Mouse (Mus musculus): ENCODE measurements at regions not wholly inside any gene's neighbourhood (a gene's known extent, or its start where the extent isn't known, plus 50 kb on each side); places are given as distances from the start of the nearest gene placed in this dataset.

DNA sequence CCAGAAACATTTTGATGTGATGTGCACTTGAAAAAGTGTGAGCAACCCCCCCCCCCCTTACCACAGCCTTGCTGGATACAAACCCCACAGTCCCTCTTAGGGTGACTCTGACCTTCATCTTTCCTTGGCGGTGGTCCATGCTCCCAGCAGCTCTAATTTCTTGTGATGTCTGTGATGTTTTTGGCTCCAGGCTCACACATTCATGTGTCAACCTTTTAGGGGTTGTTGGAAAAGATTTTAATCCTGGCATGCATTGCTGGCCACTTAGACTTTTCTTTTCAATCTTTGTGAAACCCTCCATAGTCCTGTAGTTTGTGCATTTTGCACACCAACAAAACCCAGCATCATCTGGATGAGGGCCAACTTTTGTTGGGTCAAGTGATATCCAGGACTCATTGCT is 134.9 kb upstream of the Igfbp3 start:
- no peak for DNase-seq (ENCODE audit: low spot score)

DNA sequence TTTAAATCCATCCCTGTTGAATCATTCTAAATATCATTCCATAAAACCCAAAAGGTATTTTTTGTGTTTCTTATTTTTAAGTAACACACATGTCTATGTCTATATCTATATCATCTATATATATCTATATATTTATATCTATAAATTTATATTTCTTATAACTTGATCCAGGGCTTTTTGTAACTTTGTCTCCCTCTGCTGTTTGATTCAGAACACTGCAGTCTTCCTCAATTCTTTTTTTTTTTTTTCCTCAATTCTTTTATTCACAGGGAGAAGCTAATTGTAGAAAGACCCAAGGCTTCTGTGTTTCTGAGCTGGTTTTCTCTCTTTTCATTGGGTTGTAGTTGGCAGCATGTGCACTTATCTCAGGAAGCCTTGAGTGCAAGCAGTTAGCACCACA is 124.1 kb upstream of the Igfbp3 start:
- no peak for DNase-seq (ENCODE audit: low spot score)

GRCm38 (mm10) chr11:7317409-7317970 is 103.8 kb upstream of the Igfbp3 start:
- no peak for DNase-seq (ENCODE audit: low spot score)

GRCm38 (mm10) chr11:7296252-7296651 is 82.5 kb upstream of the Igfbp3 start:
- DNase-seq (ENCODE audit: low spot score), result no peak

- no peak for DNase-seq (ENCODE audit: low spot score)
Observed at GRCm38 (mm10) chr11:7289242-7289938, 75.7 kb upstream of the Igfbp3 start.

DNA sequence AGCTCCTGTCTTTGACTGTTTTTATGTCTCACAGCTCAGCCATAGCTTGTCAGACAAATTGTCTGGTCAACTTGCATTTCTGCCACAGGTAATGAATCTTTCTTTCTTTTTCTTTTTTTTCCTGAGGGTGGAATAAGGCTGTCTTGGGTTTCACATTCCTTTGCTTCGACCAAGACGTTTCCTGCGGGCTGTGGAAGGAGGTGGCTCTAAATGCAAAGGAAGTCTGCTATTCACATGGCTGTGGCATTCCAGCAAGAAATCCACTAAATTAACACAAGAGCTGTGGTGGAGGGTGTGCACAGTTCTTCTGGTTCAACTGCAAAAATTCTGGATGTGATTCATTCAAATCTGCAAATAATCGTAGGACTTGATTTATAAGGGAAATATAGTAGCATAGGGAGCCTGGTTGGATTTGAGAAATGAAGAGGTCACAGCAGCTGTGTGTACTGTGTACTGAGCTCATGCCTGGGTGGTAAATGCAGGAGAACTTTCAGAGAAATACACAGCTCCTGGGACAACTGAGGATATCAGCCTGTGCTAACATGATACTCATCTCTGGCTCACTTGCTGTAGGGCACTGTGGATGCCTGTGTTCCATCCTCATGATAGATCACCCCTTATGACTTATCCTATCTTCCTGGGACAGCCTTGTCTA is 71.2 kb upstream of the Igfbp3 start:
- DNase-seq (ENCODE audit: low spot score), result peak; percentile 31

- DNase-seq (ENCODE audit: low spot score), result no peak
Observed at GRCm38 (mm10) chr11:7282981-7283380, 69.3 kb upstream of the Igfbp3 start.

- no peak for DNase-seq (ENCODE audit: low spot score)
Observed at GRCm38 (mm10) chr11:7282188-7282587, 68.5 kb upstream of the Igfbp3 start.

DNA sequence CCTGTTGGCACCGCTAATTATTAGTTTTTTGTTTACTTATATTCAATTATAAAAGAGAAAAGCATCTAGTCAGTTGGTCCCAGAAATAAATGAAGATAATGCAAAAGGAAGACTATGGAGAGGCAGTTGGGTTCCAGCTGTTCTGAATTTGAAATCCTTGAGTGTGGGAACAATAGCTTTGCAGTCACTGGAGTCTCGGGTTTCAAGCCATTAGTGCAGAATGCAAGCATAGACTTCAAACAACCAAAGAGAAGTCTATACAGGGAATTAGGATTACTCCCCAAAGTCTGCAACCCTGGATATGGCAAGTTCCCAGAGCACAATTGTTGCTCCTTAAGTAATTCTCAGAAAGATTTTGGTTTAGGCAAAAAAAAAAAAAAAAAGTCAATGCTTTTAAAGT is 67.9 kb upstream of the Igfbp3 start:
- peak; percentile 65 for DNase-seq (ENCODE audit: low spot score)

DNA sequence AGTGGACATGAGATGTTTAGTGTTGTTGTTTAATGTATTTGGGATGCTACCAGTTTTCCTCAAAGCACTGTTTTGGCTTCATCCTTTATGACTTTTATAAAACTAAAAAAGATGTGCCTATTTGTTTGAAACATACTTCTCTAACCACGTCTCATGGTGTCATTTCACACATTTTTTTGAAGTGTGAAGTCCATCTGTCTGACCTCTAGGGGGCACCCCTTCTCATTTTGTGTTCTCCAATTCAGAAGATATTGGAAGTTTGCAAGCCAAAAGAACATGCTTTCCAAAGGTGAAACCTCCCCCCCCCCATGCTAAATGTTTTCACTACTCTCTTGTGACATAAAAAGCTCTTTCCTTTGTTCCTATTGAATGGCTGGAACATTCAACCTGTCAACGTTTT is 66.2 kb upstream of the Igfbp3 start:
- no peak for DNase-seq (ENCODE audit: low spot score)

DNA sequence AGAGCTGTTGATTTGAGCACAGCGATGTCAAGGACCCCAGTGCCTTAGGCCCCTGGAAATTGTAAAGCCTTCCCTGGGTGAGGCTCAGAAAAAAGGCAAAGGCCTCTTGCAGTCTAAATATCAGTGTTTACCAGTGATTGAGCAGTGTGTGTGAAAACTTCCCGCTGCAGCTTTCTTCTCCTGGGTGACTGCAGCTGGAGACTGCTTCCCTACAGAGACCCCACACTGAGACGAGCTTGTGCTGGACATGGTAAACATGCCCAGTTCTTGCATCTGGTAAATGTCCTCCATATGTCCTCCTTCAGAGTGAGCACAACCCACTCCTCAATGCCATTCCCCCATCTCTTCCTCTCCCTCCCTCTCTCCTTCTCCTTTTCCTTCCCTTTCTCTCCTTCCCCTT is 58.8 kb upstream of the Igfbp3 start:
- DNase-seq (ENCODE audit: low spot score), result no peak

DNA sequence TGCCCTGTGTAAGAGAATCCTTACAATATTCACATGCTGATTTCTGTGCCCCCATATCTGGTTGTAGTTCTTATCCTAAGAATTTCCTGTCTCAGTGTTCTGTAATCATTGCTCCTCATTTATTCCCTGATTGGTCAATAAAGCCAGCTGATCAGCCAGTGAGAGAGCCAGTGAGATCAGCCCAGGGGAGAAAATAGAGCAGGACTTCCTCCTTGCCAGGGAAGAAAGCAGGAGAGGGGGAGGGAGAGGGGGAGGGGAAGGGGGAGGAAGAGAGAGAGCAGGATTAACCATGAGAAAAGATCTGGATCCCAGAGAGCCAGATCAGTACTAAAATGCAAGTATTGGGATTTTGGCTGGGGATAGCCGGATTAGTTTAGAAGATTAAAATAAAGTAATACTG is 57.2 kb upstream of the Igfbp3 start:
- DNase-seq (ENCODE audit: low spot score), result no peak

- no peak for DNase-seq (ENCODE audit: low spot score)
Observed at GRCm38 (mm10) chr11:7263971-7264370, 50.2 kb upstream of the Igfbp3 start.

Data from embryo, embryonic 10 days (tissue).